Mouse (Mus musculus) yolk sac, embryonic 10.5 days (tissue): ENCODE measurements around the gene C130050O18Rik.
A peak's percentile ranks its signal among the peaks of the same experiment; 100 is the strongest.

Experiments
- DNase-seq: peaks from one replicate; pipeline ENCODE4 v3.0.0-alpha.2; 2017; ENCODE audit warnings: low spot score

The C130050O18Rik gene

DNA sequence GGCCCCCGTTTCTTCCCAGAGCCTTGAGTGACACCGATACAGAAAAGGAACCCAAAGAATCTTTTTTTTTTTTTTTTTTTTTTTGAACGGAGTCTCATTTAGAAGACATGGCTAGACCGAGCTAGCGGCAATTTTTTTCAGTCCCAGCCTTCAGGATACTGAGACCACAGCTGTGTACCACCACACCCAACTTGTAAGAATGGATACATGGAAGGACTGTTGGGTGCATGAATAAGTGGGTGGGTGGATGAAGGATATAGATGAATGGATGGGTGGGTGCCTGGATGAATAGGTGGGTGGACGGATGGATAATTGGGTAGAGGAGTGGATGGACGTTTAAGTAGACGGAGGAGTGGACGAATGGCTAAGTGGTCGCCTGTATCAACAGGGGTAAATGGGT, 54.9 kb downstream of the C130050O18Rik start:
- no peak for DNase-seq

GRCm38 (mm10) chr5:139460384-139461067, 55.4 kb downstream of the C130050O18Rik start, which contains the start of gene 3110082I17Rik:
Gene 3110082I17Rik, minus strand, starts transcription at chr5:139460527.
- DNase-seq = peak; percentile 96

DNA sequence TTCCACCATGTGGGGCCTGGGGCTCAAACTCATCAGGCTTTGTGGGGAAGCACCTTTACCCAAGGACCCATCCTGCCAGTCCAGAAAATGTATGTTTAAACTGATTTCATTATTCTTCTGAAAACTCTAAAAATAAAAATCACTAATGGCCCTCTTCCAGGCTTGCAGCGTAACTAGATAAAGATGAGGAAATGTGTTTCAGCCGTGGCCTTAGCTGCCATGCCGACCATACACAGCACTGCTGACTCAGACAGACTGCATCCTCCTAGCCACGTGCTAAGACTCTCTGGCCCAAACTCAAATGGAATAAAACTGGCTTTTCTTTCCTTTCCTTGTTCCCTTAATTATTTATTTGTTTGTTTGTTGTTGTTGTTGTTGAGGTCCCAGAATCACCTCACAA, 59.8 kb downstream of the C130050O18Rik start:
- DNase-seq = no peak
